Mouse (Mus musculus) layer of hippocampus, adult 11-12 months (tissue): ENCODE measurements around the gene Abhd17c.

ENCODE experiments used
- DNase-seq: peaks from one replicate; pipeline ENCODE4 v3.0.0; 2022; ENCODE audit warnings: low spot score

The Abhd17c gene

GRCm38 (mm10) chr7:84119216-84120105, 32.2 kb downstream of the Abhd17c start:
- DNase-seq = no peak

GRCm38 (mm10) chr7:84117543-84118122, 34.1 kb downstream of the Abhd17c start:
- no peak for DNase-seq

- DNase-seq = no peak
Observed at GRCm38 (mm10) chr7:84116621-84117542, 34.8 kb downstream of the Abhd17c start.

DNA sequence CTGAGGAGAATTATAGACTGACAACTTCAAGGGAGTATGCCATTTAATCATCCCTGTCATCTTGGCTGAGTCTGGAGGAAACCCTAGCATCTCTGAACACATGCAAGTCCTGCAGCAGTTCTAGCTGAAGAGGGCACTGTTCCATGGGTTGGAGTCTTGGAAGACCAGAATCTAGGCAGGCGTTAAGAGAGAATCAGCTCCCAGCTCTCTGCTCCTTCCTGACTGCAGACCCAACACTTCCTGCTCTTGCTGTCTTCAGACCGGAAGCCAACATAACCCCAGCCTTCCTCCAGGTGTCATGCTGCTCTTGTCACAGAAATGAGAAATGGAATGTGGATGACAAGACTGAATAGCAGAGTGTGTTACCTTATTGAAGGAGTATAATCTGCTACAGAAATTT, 36.3 kb downstream of the Abhd17c start:
- DNase-seq = no peak

GRCm38 (mm10) chr7:84114775-84115174, 36.9 kb downstream of the Abhd17c start:
- no peak for DNase-seq

- DNase-seq = no peak
Observed at GRCm38 (mm10) chr7:84113035-84113390, 38.7 kb downstream of the Abhd17c start.

DNA sequence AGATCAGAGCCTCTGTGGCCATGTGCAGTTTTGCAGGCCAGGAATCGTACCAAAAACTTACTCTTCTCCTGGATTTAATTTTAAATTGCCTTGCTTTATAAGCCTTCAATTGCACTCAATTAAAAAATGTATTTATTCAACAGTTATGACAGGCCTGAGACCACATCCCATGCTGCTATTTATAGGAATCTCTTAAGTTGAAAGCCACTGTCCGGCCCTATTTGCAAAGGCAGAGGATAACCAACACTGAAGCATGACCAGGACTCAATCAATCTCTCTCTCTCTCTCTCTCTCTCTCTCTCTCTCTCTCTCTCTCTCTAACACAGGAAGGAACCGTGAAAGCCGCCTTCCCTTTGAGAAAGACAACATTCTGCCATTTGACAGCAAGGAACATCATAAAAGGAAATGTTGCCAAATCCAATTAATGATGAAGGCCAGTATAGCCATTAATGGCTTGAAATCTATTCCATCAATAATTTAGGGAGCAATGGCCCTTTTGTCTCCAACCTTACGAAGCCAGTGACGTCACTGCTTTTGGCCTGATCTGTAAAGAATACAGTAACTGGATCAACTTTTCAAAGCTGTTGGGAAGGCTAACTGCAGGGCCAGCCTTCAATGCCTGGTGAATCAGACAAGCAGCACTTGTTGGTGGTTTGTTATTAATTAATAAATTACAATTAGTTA, 39.2 kb downstream of the Abhd17c start:
- DNase-seq = no peak

DNA sequence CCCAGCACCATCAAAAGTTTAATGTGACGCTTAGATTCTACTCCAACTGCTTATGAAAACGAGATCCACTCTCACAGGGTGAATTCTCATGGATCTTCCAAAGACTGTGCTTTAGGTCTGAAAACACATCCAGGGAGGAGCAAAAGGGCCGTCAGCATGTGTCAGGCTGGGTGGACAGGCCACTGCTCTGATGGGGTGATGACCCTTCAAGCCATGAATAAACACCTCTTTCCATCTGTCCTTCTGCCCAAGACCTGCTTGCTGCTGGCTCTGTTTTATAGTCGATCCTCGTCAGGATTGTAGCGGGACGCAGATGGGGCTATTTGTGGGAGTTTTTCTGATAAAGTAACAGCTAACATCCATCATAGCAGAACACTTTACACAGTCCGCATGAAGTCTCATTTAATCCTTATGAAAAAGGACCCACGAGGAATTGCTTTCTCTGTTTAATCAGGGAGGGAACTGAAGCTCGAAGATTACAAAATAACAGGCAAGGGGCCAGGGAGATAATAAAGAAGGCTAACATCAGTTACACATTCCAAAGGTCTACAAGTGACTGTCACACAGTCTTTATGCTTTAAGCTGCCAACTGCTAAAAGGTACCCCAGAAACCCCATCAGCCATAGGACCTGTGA, 39.9 kb downstream of the Abhd17c start:
- no peak for DNase-seq

GRCm38 (mm10) chr7:84106942-84107341, 44.8 kb downstream of the Abhd17c start:
- DNase-seq = no peak

GRCm38 (mm10) chr7:84102589-84102988, 49.1 kb downstream of the Abhd17c start:
- DNase-seq = no peak

DNA sequence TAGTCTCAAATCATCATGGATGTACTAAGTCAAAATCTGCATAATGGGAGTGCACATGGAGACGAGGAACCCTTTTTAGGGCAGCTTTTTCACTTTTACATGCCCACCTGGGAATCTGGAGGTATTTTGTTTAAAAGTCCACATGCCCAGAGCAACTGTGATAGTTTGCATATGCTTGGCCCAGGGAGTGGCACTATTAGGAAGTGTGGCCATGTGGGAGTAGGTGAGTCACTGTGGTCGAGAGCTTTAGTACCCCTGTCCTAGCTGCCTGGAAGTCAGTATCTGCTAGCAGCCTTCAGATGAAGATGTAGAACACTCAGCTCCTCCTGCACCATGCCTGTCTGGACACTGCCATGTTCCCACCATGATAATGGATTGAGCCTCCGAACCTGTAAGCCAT, 51.0 kb downstream of the Abhd17c start:
- no peak for DNase-seq

GRCm38 (mm10) chr7:84098098-84098497, 53.6 kb downstream of the Abhd17c start:
- no peak for DNase-seq

GRCm38 (mm10) chr7:84096501-84096900, 55.2 kb downstream of the Abhd17c start:
- DNase-seq = no peak

DNA sequence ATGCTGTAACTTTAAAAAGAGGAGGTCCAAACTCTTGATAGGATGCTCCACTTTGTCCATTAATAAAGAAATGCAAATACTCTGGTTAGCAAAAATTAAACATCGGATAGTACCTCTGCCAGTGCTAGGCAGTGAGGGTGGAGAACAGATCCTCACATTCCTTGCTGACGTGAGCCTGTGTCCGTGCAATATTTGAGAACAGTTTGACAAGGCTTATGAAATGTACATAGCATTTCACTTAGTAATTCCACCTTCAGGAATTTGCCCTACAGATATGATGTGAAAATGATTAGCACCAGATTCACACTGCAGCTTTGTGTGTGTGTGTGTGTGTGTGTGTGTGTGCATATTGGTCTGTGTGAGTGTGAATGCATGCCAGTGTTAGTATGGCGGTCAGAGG, 60.9 kb downstream of the Abhd17c start:
- DNase-seq = no peak

DNA sequence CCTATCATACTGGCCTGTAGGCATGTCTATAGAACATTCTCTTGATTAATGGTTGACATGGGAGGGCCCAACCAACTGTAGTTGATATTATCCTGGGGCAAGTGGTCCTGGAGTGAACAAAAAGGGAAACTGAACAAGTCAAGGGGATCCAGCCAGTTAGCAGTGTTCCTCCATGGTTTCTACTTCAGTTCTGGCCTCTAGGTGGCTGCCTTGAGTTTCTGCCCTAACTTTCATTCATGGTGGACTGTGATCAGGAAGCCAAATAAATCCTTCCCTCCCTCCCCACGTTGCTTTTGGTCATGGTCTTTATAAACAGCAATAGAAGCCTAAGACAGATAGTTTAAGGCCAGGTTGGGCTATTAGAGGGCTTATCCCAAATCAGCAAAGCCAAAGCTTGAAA, 61.9 kb downstream of the Abhd17c start:
- no peak for DNase-seq

GRCm38 (mm10) chr7:84088971-84089370, 62.7 kb downstream of the Abhd17c start:
- peak; percentile 77 for DNase-seq

- DNase-seq = no peak
Observed at GRCm38 (mm10) chr7:84088191-84088590, 63.5 kb downstream of the Abhd17c start.

DNA sequence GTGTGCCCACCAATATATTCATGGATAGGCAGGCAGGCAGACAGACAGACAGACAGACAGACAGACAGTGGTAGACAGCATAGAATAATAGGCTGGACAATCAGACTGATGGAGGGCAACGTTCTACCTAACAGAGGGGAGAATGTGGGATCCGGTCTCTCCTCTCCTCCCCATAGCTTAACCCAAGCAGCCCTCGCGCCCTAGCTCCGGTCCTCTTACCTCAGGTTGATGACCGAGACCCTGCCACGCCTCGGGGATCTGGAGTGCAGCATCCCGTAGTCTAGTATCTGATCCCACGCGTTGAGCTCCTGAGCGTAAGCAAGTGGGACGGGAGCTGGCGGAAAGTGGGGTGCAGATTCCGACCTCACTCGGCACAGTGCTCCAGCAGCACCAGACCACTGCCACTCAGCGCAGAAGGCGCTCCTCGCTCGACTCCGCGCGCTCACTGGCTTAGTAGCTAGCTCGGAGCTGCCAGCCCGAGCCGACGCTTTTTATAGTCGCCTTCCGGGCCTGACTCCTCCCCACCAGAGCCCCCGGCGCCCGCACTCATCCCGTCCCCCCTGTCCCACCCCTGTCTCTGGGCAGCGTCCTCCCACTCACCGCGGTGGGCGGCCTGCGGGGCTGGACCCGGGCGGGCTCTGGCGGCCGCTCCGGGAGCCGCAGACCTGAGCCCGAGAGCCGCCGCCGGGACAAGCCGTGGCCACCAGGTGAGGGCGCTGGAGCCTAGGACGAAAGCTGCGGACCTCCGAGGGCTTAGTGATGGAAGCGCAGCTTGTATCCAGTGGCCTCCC, 65.5 kb downstream of the Abhd17c start, which contains the start of gene Cemip:
Gene Cemip, minus strand, starts transcription at position 464 of the 791 bp plus-strand sequence.
- peak; percentile 87 for DNase-seq

GRCm38 (mm10) chr7:84085049-84085945, 66.4 kb downstream of the Abhd17c start:
- no peak for DNase-seq
